Comparison of ENCODE assay signal across 8 mouse cellular contexts in genomic region chr12:17175531-17175951, GRCm38 (mm10). TPM values are rescaled to one million over a fixed set of nuclear protein-coding genes. Genes with fewer than 3 reads are reported as not detected.
DNase-seq lines count a peak whose midpoint lies in the region; ATAC-seq and TF ChIP-seq lines count a peak whose summit lies in the region.

No protein-coding gene starts in this region.

- H3K4me3 ChIP-seq in lung, embryonic 15.5 days, result peak overlapping the region; percentile 41
- no peak overlapping the region for H3K4me3 ChIP-seq in lung, adult 2 months (replicated peaks; ENCODE audit: extremely low read depth, low read depth, low read length)
- H3K4me3 ChIP-seq in hindbrain, embryonic 13.5 days, result peak overlapping the region; percentile 56
- H3K4me3 ChIP-seq in midbrain, postnatal 0 days (ENCODE audit: low read depth, low read length), result peak overlapping the region; percentile 66
- no peak overlapping the region for H3K4me3 ChIP-seq in thymus, adult 2 months (ENCODE audit: control insufficient read depth, insufficient read depth, low read length)

- no peaks in the 10 kb centered on the region for H3K36me3 ChIP-seq in lung, embryonic 15.5 days
- no peaks in the 10 kb centered on the region for H3K36me3 ChIP-seq in hindbrain, embryonic 13.5 days
- no peaks in the 10 kb centered on the region for H3K36me3 ChIP-seq in midbrain, postnatal 0 days (ENCODE audit: insufficient read depth, low read length)
- no peaks in the 10 kb centered on the region for H3K36me3 ChIP-seq in thymus, adult 2 months (ENCODE audit: control insufficient read depth, insufficient read depth, low read length)

- no peak for TF ChIP-seq POLR2A in lung, adult 2 months (IDR thresholded peaks at IDR 0.05; ENCODE audit: borderline replicate concordance, extremely low read depth, low read depth, low read length)
- no peak for TF ChIP-seq POLR2A in thymus, adult 2 months (IDR thresholded peaks at IDR 0.05; ENCODE audit: control insufficient read depth, extremely low read depth, insufficient read depth, low read length, poor library complexity)

- no peak overlapping the region for H3K27ac ChIP-seq in lung, embryonic 15.5 days
- H3K27ac ChIP-seq in hindbrain, embryonic 13.5 days, result no peak overlapping the region
- no peak overlapping the region for H3K27ac ChIP-seq in midbrain, postnatal 0 days (ENCODE audit: low read depth, low read length)
- H3K27ac ChIP-seq in thymus, adult 2 months (ENCODE audit: control insufficient read depth, insufficient read depth, low read length), result no peak overlapping the region

- TF ChIP-seq CTCF in lung, adult 2 months (IDR thresholded peaks at IDR 0.05; ENCODE audit: insufficient read depth, low read length), result no peak
- TF ChIP-seq CTCF in midbrain, postnatal 0 days (IDR thresholded peaks at IDR 0.05), result no peak
- TF ChIP-seq CTCF in thymus, adult 2 months (IDR thresholded peaks at IDR 0.05; ENCODE audit: borderline replicate concordance, control insufficient read depth, extremely low read depth, insufficient read depth, low read length, poor library complexity), result no peak

- peaks cover 41% of the 10 kb centered on the region for H3K27me3 ChIP-seq in lung, embryonic 15.5 days
- H3K27me3 ChIP-seq in hindbrain, embryonic 13.5 days, result peaks cover 41% of the 10 kb centered on the region
- H3K27me3 ChIP-seq in midbrain, postnatal 0 days (ENCODE audit: insufficient read depth, low read length), result no peaks in the 10 kb centered on the region
- no peaks in the 10 kb centered on the region; the same call in 1 of the 2 replicates for H3K27me3 ChIP-seq in thymus, adult 2 months (ENCODE audit: control insufficient read depth, insufficient read depth, low read length)

- peak overlapping the region; percentile 91 for H3K4me2 ChIP-seq in lung, embryonic 15.5 days
- H3K4me2 ChIP-seq in hindbrain, embryonic 13.5 days, result peak overlapping the region; percentile 94
- peak overlapping the region; percentile 95 for H3K4me2 ChIP-seq in midbrain, postnatal 0 days (ENCODE audit: low read depth, low read length, poor library complexity, severe bottlenecking)

- DNase-seq in adrenal gland, adult 2 months, result peak; percentile 16
- no peak for DNase-seq in adrenal gland, adult 8-10 months
- no peak for DNase-seq in lung, adult 2 months
- DNase-seq in midbrain, postnatal 0 days (ENCODE audit: low spot score), result peak; percentile 25
- DNase-seq in ovary, postnatal 10 days (ENCODE audit: low spot score), result no peak
- DNase-seq in thymus, adult 2 months, result no peak

- no peak for ATAC-seq in lung, embryonic 15.5 days (ENCODE audit: borderline replicate concordance, extremely low read depth, low FRiP score, low TSS enrichment)
- no peak for ATAC-seq in hindbrain, embryonic 13.5 days (ENCODE audit: low FRiP score)
- ATAC-seq in midbrain, postnatal 0 days (ENCODE audit: low FRiP score), result 0 out of 2 replicates have a peak, but pooled peaks have one; percentile 29

- peaks cover 15% of the 10 kb centered on the region for H3K4me1 ChIP-seq in lung, embryonic 15.5 days
- no peaks in the 10 kb centered on the region for H3K4me1 ChIP-seq in lung, adult 2 months (ENCODE audit: control insufficient read depth, insufficient read depth, low read length)
- peaks cover 23% of the 10 kb centered on the region for H3K4me1 ChIP-seq in hindbrain, embryonic 13.5 days (replicated peaks)
- H3K4me1 ChIP-seq in midbrain, postnatal 0 days (ENCODE audit: insufficient read depth, low read length), result peaks cover 7% of the 10 kb centered on the region
- H3K4me1 ChIP-seq in thymus, adult 2 months (replicated peaks; ENCODE audit: control insufficient read depth, insufficient read depth, low read length), result no peaks in the 10 kb centered on the region

- 10% methylated on average over 25 of the region's 25 CpGs for WGBS in lung, embryonic 15.5 days
- WGBS in lung, adult 2 months, result 10% methylated on average over 25 of the region's 25 CpGs
- 20% methylated on average over 25 of the region's 25 CpGs for WGBS in hindbrain, embryonic 13.5 days
- WGBS in midbrain, postnatal 0 days, result 14% methylated on average over 25 of the region's 25 CpGs
- WGBS in thymus, adult 2 months, result 25% methylated on average over 25 of the region's 25 CpGs

- H3K9ac ChIP-seq in lung, embryonic 15.5 days, result 0 out of 2 replicates have a peak overlapping the region, but pooled peaks have one; percentile 13
- peak overlapping the region; percentile 78 for H3K9ac ChIP-seq in hindbrain, embryonic 13.5 days
- peak overlapping the region; percentile 78 for H3K9ac ChIP-seq in midbrain, postnatal 0 days (replicated peaks; ENCODE audit: low read length, poor library complexity, severe bottlenecking)

- no peaks in the 10 kb centered on the region for H3K9me3 ChIP-seq in lung, embryonic 15.5 days
- H3K9me3 ChIP-seq in hindbrain, embryonic 13.5 days, result no peaks in the 10 kb centered on the region
- no peaks in the 10 kb centered on the region for H3K9me3 ChIP-seq in midbrain, postnatal 0 days (ENCODE audit: low read length)

RNA-seq across cellular contexts. Expression of gene Kcnf1, which starts 1.1 kb away (rescaled TPM):
- total RNA-seq in adrenal gland, adult 2 months (2021), result under 1 TPM; 0.17 to 0.69 TPM
- 0.19 and 0.28 TPM in 2 replicates for polyA plus RNA-seq in adrenal gland, adult 2 months (2012; rRNA removed)
- total RNA-seq in adrenal gland, adult 8-10 months (2022), result 1 to 10 TPM in 2 of 4 experiments, under 1 TPM in 2; 0.35 to 1.7 (median 1.1) TPM
- 0.21 and 0.42 TPM in 2 replicates for polyA plus RNA-seq in lung, embryonic 15.5 days (2015; fragmentation: Nextera tagmentation; extraction: Ambion mirVana)
- polyA plus RNA-seq in lung, adult 2 months (2012; rRNA removed), result 0.85 and 1.0 TPM in 2 replicates
- polyA plus RNA-seq in hindbrain, embryonic 13.5 days (2015; fragmentation: Nextera tagmentation; extraction: Ambion mirVana), result 2.5 and 3.0 TPM in 2 replicates
- total RNA-seq in midbrain, postnatal 0 days (2014; rRNA removed), result 11.0 and 12.2 TPM in 2 replicates
- polyA plus RNA-seq in midbrain, postnatal 0 days (2015; fragmentation: Nextera tagmentation; extraction: Ambion mirVana), result 4.7 and 5.1 TPM in 2 replicates
- 0.17 and 0.75 TPM in 2 replicates for polyA plus RNA-seq in thymus, adult 2 months (2012; rRNA removed)

Comparison
In these comparisons a context has a peak if more than half of its experiments do, and no peak if none do; other contexts are left out.
1. DNase-seq: peak in adrenal gland, adult 2 months (single experiment) and midbrain, postnatal 0 days (single experiment); none in adrenal gland, adult 8-10 months (single experiment), lung, adult 2 months (single experiment), ovary, postnatal 10 days (single experiment) and thymus, adult 2 months (single experiment).
2. H3K4me3 ChIP-seq: peak in lung, embryonic 15.5 days (single experiment), hindbrain, embryonic 13.5 days (single experiment) and midbrain, postnatal 0 days (single experiment); none in lung, adult 2 months (single experiment) and thymus, adult 2 months (single experiment).
3. H3K9ac ChIP-seq: peak in every context shown above with its lines; median percentile 78 in hindbrain, embryonic 13.5 days; 78 in midbrain, postnatal 0 days; 13 in lung, embryonic 15.5 days.
4. Peak in every context shown above with its lines, with median percentiles within 50 percentile points of each other: H3K4me2 ChIP-seq.